Mouse (Mus musculus) lung, adult 18-20 months (tissue): ENCODE measurements around the gene Nub1.
A peak's percentile ranks its signal among the peaks of the same experiment; 100 is the strongest.

Experiments used
- DNase-seq, 2 experiments: peaks; one replicate each; pipeline ENCODE4 v3.0.0; 2022; ENCODE audit warnings: mixed read lengths in 2 of 2

The Nub1 gene

GRCm38 (mm10) chr5:24704615-24705014 is 19.3 kb downstream of the Nub1 start:
- no peak for DNase-seq

GRCm38 (mm10) chr5:24709962-24710361 is 24.6 kb downstream of the Nub1 start:
- peak in 1 of 2 experiments; percentile 31 for DNase-seq

GRCm38 (mm10) chr5:24711615-24712014 is 26.3 kb downstream of the Nub1 start:
- DNase-seq, result no peak

- no peak for DNase-seq
These were observed 27.9 kb downstream of the Nub1 start for GRCm38 (mm10) chr5:24713199-24713598.

GRCm38 (mm10) chr5:24713987-24714386 is 28.7 kb downstream of the Nub1 start:
- no peak for DNase-seq

- no peak for DNase-seq
These were observed 32.7 kb downstream of the Nub1 start for GRCm38 (mm10) chr5:24718076-24718475.

- no peak for DNase-seq
These were observed 34.5 kb downstream of the Nub1 start for GRCm38 (mm10) chr5:24719852-24720251.

GRCm38 (mm10) chr5:24723527-24724269 is 38.4 kb downstream of the Nub1 start:
- no peak for DNase-seq

GRCm38 (mm10) chr5:24724270-24724634 is 38.9 kb downstream of the Nub1 start:
- DNase-seq, result no peak

GRCm38 (mm10) chr5:24724805-24725204 is 39.5 kb downstream of the Nub1 start:
- no peak for DNase-seq

- DNase-seq, result no peak
These were observed 40.6 kb downstream of the Nub1 start for GRCm38 (mm10) chr5:24725897-24726296.

- peak in 1 of 2 experiments; percentile 18 for DNase-seq
These were observed 41.8 kb downstream of the Nub1 start for GRCm38 (mm10) chr5:24726901-24727836.

GRCm38 (mm10) chr5:24729797-24730487 is 44.6 kb downstream of the Nub1 start:
- DNase-seq, result no peak

GRCm38 (mm10) chr5:24730488-24730871 is 45.1 kb downstream of the Nub1 start, which contains the start of gene Wdr86:
Gene Wdr86, minus strand, starts transcription at chr5:24730727.
- DNase-seq, result no peak

- DNase-seq, result no peak
These were observed 45.7 kb downstream of the Nub1 start for GRCm38 (mm10) chr5:24730986-24731385.

GRCm38 (mm10) chr5:24733134-24733533 is 47.8 kb downstream of the Nub1 start:
- DNase-seq, result peak; percentile 55 to 59

- DNase-seq, result no peak
These were observed 48.6 kb downstream of the Nub1 start for GRCm38 (mm10) chr5:24733771-24734426.

- no peak for DNase-seq
These were observed 52.3 kb downstream of the Nub1 start for GRCm38 (mm10) chr5:24737595-24737994.

- DNase-seq, result no peak
These were observed 53.2 kb downstream of the Nub1 start for GRCm38 (mm10) chr5:24738517-24738916.

- peak; percentile 53 to 67 for DNase-seq
These were observed 53.9 kb downstream of the Nub1 start for GRCm38 (mm10) chr5:24739141-24739753.

- no peak for DNase-seq
These were observed 56.0 kb downstream of the Nub1 start for GRCm38 (mm10) chr5:24741172-24741885.
